In the genomic region with DNA sequence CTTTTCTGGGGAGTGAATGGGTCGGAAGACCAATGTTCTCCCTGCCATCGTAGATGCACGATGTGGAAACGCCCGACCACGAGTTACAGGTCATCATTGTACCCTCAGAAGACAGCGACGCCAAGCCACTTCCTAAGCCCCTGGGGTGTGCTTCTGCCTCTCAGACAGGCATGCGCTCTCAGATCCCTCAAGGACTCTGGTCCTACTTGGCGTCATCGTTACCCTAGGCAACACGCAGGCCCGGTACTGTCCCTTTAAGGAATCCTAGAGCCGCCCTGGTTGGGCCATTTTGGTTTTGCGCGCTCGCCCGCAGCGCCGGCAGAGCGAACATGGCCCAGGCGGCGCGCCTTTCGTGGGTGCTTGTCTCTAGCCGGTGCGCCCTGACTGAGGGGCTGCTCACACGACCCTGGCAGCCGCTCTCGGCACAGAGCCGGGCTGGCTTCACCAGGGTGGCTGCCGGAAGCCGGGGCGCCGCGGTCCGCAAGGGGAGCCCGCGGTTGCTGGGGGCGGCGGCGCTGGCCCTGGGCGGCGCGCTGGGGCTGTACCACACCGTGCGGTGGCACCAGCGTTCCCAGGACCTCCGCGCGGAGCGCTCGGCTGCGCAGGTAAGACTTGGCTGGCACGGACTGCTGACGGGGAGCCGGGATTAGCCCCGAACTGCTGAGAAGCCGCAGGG, we compare ENCODE assay signal across 8 mouse cellular contexts. TPM values are rescaled to one million over a fixed set of nuclear protein-coding genes. Genes with fewer than 3 reads are reported as not detected.
A peak's percentile ranks its signal among the peaks of the same experiment; 100 is the strongest.
DNase-seq lines count a peak whose midpoint lies in the region; ATAC-seq lines count a peak whose summit lies in the region.

No protein-coding gene starts in this region.

- H3K36me3 ChIP-seq in intestine, embryonic 16.5 days (ENCODE audit: control insufficient read depth, insufficient read depth, low read length), result 0 out of 2 replicates have a peak, but pooled peaks cover 3% of the 10 kb centered on the region

- no peaks in the 10 kb centered on the region for H3K9me3 ChIP-seq in intestine, embryonic 16.5 days (ENCODE audit: control insufficient read depth, low read length)

- H3K4me3 ChIP-seq in intestine, embryonic 16.5 days (ENCODE audit: low read length), result peak overlapping the region; percentile 72

- peaks cover 16% of the 10 kb centered on the region for H3K4me1 ChIP-seq in intestine, embryonic 16.5 days (ENCODE audit: control insufficient read depth, insufficient read depth, low read length)

- under 1% methylated on average over 59 of the region's 59 CpGs for WGBS in intestine, embryonic 16.5 days

- H3K27me3 ChIP-seq in intestine, embryonic 16.5 days (replicated peaks; ENCODE audit: control insufficient read depth, insufficient read depth, low read length), result no peaks in the 10 kb centered on the region

- ATAC-seq in intestine, embryonic 16.5 days, result peak; percentile 95

- H3K4me2 ChIP-seq in intestine, embryonic 16.5 days (ENCODE audit: low read depth, low read length), result peak overlapping the region; percentile 82

- peak overlapping the region; percentile 80 for H3K9ac ChIP-seq in intestine, embryonic 16.5 days (ENCODE audit: low read depth, low read length)

- H3K27ac ChIP-seq in intestine, embryonic 16.5 days (ENCODE audit: low read length), result peak overlapping the region; percentile 95

- peak; percentile 91 for DNase-seq in adrenal gland, adult 8-10 months
- DNase-seq in embryo, embryonic 11.5 days (ENCODE audit: low read depth, low spot score), result peak; percentile 87
- DNase-seq in gastrocnemius, postnatal 4 days (ENCODE audit: low spot score in 2 of 2), result peak; percentile 72 to 89
- peak; percentile 95 to 98 for DNase-seq in left cerebral cortex, postnatal 25 days (ENCODE audit: low spot score in 2 of 2)
- DNase-seq in mesoderm, embryonic 11.5 days (ENCODE audit: low read depth, low spot score), result peak; percentile 93
- DNase-seq in right cerebral cortex, postnatal 25 days, result peak; percentile 94
- DNase-seq in urinary bladder, postnatal 36 days (ENCODE audit: low spot score in 2 of 2), result peak; percentile 87 to 91

- intact Hi-C loops in left cerebral cortex, postnatal 25 days (cut with DNase I), result no loop called here

RNA-seq across cellular contexts. Expression of gene Ptges2, which starts 0.4 kb away (rescaled TPM):
- 10 to 100 TPM; 42.2 to 52.5 (median 51.1) TPM for total RNA-seq in adrenal gland, adult 8-10 months (2022)
- total RNA-seq in gastrocnemius, postnatal 4 days (2021), result 10 to 100 TPM; 35.1 to 41.4 TPM
- polyA plus RNA-seq in intestine, embryonic 16.5 days (2015; fragmentation: Nextera tagmentation; extraction: Ambion mirVana), result 49.1 and 49.8 TPM in 2 replicates
- total RNA-seq in left cerebral cortex, postnatal 25 days (2021), result 10 to 100 TPM; 44.4 to 50.3 TPM

RNA-seq across cellular contexts. Expression of gene Lcn2, which starts 8.0 kb away (rescaled TPM):
- 1 to 10 TPM in 2 of 4 experiments, under 1 TPM in 2; 0.32 to 3.7 (median 1.3) TPM for total RNA-seq in adrenal gland, adult 8-10 months (2022)
- total RNA-seq in gastrocnemius, postnatal 4 days (2021), result 1 to 10 TPM; 3.0 to 4.4 TPM
- 2.2 and 4.2 TPM in 2 replicates for polyA plus RNA-seq in intestine, embryonic 16.5 days (2015; fragmentation: Nextera tagmentation; extraction: Ambion mirVana)
- total RNA-seq in left cerebral cortex, postnatal 25 days (2021), result under 1 TPM; 0.76 to 0.85 TPM

RNA-seq across cellular contexts. Expression of gene 1110008P14Rik, which starts 14.3 kb away (rescaled TPM):
- 100 to 1,000 TPM; 120 to 179 (median 148) TPM for total RNA-seq in adrenal gland, adult 8-10 months (2022)
- total RNA-seq in gastrocnemius, postnatal 4 days (2021), result 10 to 100 TPM; 56.4 to 58.6 TPM
- 44.2 and 45.8 TPM in 2 replicates for polyA plus RNA-seq in intestine, embryonic 16.5 days (2015; fragmentation: Nextera tagmentation; extraction: Ambion mirVana)
- total RNA-seq in left cerebral cortex, postnatal 25 days (2021), result 100 to 1,000 TPM; 375 to 446 TPM

RNA-seq across cellular contexts. Expression of gene Dnm1, which starts 42.9 kb away (rescaled TPM):
- total RNA-seq in adrenal gland, adult 8-10 months (2022), result 10 to 100 TPM; 23.2 to 50.0 (median 34.4) TPM
- 10 to 100 TPM; 36.5 to 38.7 TPM for total RNA-seq in gastrocnemius, postnatal 4 days (2021)
- 11.8 and 12.5 TPM in 2 replicates for polyA plus RNA-seq in intestine, embryonic 16.5 days (2015; fragmentation: Nextera tagmentation; extraction: Ambion mirVana)
- total RNA-seq in left cerebral cortex, postnatal 25 days (2021), result 1,000 to 10,000 TPM; 1,197 to 1,302 TPM

RNA-seq across cellular contexts. Expression of gene Ciz1, which starts 44.0 kb away (rescaled TPM):
- 100 to 1,000 TPM in 1 of 4 experiments, 10 to 100 TPM in 3; 71.6 to 115 (median 85.4) TPM for total RNA-seq in adrenal gland, adult 8-10 months (2022)
- 10 to 100 TPM; 53.4 to 60.4 TPM for total RNA-seq in gastrocnemius, postnatal 4 days (2021)
- polyA plus RNA-seq in intestine, embryonic 16.5 days (2015; fragmentation: Nextera tagmentation; extraction: Ambion mirVana), result 47.1 and 51.4 TPM in 2 replicates
- 10 to 100 TPM; 67.5 to 73.1 TPM for total RNA-seq in left cerebral cortex, postnatal 25 days (2021)

Comparison
In these comparisons a context has a peak if more than half of its experiments do, and no peak if none do; other contexts are left out.
1. Peak in every context shown above with its lines: DNase-seq, ATAC-seq, H3K4me3 ChIP-seq and H3K27ac ChIP-seq.